Mouse (Mus musculus) myocyte (in vitro differentiated cells): ENCODE data around the gene Chrm4.

Experiments used
- E2F4 ChIP-seq: IDR thresholded peaks from one replicate; pipeline ENCODE4 v1.6.1; 2011; ENCODE audit warnings: mild to moderate bottlenecking, control low read depth, moderate library complexity; ENCODE audit not compliant: insufficient read depth
- MAX ChIP-seq: IDR thresholded peaks from one replicate; pipeline ENCODE4 v1.6.1; 2011; ENCODE audit warnings: low read depth, mild to moderate bottlenecking, control low read depth
- MYOD1 ChIP-seq, 3 experiments: IDR thresholded peaks; one replicate each; pipeline ENCODE4 v1.6.1; 2011; ENCODE audit warnings: control low read depth in 2 of 3, low read depth in 2 of 3, mild to moderate bottlenecking in 2 of 3, moderate library complexity in 1 of 3; ENCODE audit not compliant: insufficient read length in 2 of 3, control insufficient read depth in 1 of 3
- MYOG ChIP-seq, 3 experiments: IDR thresholded peaks; one replicate each; pipeline ENCODE4 v1.6.1; 2011; ENCODE audit warnings: control low read depth in 2 of 3, low read depth in 2 of 3, mild to moderate bottlenecking in 2 of 3; ENCODE audit not compliant: insufficient read length in 2 of 3, control insufficient read depth in 1 of 3, insufficient read depth in 1 of 3
- POLR2A ChIP-seq: IDR thresholded peaks from one replicate; pipeline ENCODE4 v1.6.1; 2011; ENCODE audit warnings: low read depth, mild to moderate bottlenecking, control low read depth, moderate library complexity; ENCODE audit not compliant: insufficient read length
- POLR2AphosphoS2 ChIP-seq: IDR thresholded peaks from one replicate; pipeline ENCODE4 v1.6.1; 2011; ENCODE audit warnings: low read depth, control low read depth; ENCODE audit not compliant: insufficient read length
- REST ChIP-seq: IDR thresholded peaks from one replicate; pipeline ENCODE4 v1.6.1; 2011; ENCODE audit warnings: mild to moderate bottlenecking, control low read depth, moderate library complexity; ENCODE audit not compliant: insufficient read depth, insufficient read length
- SRF ChIP-seq: IDR thresholded peaks from one replicate; pipeline ENCODE4 v1.6.1; 2011; ENCODE audit warnings: low read depth; ENCODE audit not compliant: control insufficient read depth, insufficient read length
- TCF12 ChIP-seq: IDR thresholded peaks from one replicate; pipeline ENCODE4 v1.6.1; 2011; ENCODE audit warnings: mild to moderate bottlenecking, control low read depth; ENCODE audit not compliant: poor library complexity, insufficient read depth, severe bottlenecking
- TCF3 ChIP-seq: IDR thresholded peaks from one replicate; pipeline ENCODE4 v1.6.1; 2011; ENCODE audit warnings: low read depth, control low read depth; ENCODE audit not compliant: insufficient read length
- USF1 ChIP-seq: IDR thresholded peaks from one replicate; pipeline ENCODE4 v1.6.1; 2011; ENCODE audit warnings: low read depth, mild to moderate bottlenecking, control low read depth, moderate library complexity

- no peak for TF ChIP-seq E2F4
- no peak for TF ChIP-seq POLR2A
- no peak for TF ChIP-seq USF1
- no peak for TF ChIP-seq TCF12
- TF ChIP-seq MYOD1 (IDR thresholded peaks at IDR 0.05; ENCODE audit: control insufficient read depth in 1 of 3, insufficient read length in 2 of 3, low read depth in 2 of 3) = no peak
- TF ChIP-seq MAX = no peak
- TF ChIP-seq POLR2AphosphoS2 = no peak
- TF ChIP-seq TCF3 = no peak
- TF ChIP-seq SRF = no peak
- TF ChIP-seq REST = no peak
- TF ChIP-seq MYOG (IDR thresholded peaks at IDR 0.05; ENCODE audit: control insufficient read depth in 1 of 3, insufficient read depth in 1 of 3, insufficient read length in 2 of 3, low read depth in 2 of 3) = no peak
These were observed 10.6 kb upstream of the Chrm4 start for GRCm38 (mm10) chr2:91916346-91916977.
